Mouse (Mus musculus): ENCODE measurements around the gene Gmcl1.

Gene Gmcl1

GRCm38 (mm10) chr6:86732276-86733173 is 658 bp downstream of the Gmcl1 start:
- no peak for DNase-seq

- DNase-seq, result no peak
Observed at GRCm38 (mm10) chr6:86728711-86729110, 4.5 kb downstream of the Gmcl1 start.

DNA sequence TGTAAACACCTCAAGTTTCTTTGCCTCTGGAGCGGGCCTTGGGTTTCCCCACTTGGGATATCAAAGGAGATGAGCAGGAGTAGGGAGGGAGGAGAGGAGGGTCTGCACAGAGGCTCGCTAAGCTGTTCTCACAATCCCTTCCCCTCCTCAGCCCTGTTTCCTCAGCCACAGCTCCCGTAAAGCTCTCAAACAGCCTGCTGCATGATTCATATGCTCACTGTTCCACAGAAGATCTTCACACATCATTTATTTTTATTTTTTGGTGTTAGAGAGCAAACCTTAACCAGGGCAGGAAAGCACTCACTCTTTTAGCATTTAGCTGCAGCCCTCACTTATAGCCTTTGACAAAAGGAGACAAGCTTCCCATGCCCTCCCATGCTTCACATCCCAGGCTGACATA is 11.2 kb downstream of the Gmcl1 start:
- DNase-seq, result no peak

GRCm38 (mm10) chr6:86708072-86708774 is 25.0 kb downstream of the Gmcl1 start:
- no peak for DNase-seq

- DNase-seq, result no peak
Observed at GRCm38 (mm10) chr6:86702577-86702976, 30.6 kb downstream of the Gmcl1 start.

DNA sequence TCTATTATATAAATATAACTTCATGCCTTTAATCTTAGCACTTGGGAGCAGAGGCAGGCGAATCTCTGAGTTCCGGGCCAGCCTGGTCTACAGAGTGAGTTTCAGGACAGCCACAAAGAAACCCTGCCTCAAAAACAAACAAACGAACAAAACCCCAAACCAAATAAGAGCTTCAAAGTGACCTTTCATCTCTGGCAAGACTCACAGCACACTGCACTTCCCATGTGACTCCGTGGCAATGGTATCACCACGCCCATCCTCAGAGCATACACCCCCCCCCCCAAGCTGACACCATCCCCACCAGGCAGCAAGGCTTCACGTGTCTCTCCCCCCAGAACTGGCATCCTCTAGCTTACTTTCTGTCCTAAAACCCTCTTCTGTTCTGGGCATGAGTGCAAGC is 35.3 kb downstream of the Gmcl1 start:
- no peak for DNase-seq

DNA sequence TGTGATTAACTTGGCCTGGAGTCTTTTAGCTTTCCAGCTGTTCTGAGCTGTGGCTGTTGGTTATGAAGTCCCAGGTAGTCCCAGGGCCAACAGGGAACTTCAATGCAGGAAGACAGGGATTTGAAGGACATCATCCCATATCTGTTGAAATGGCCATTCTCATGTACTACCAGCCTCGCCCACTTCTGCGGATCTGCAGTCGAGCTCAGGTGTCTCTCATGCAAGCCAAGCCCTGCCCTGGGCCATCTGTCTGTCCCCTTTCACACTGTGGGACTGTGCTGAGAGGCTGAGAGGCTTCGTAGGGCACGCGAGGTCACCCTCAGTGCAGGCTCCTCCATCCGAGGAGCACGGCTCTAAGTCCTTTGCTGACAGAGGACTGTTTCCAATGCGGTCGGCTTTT is 37.0 kb downstream of the Gmcl1 start:
- DNase-seq, result no peak

DNA sequence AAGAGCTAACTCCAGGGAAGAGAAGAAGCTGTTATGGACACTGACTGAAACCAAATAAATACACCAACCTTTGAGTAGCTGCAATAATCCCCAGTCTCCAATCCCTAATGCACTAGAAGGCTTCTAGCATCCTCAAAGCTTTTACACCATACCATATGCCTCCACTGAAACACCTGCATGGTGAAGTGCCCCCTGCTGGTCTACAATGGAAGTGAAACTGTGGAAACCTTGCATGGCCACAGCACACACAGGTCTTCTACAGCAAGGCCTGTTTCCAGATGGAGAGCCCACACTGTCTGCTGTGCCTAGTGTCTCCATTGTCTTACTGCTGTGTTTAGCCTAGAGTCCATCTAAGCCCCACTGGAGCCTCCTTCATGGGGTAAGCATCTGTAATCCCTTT is 38.7 kb downstream of the Gmcl1 start:
- peak; percentile 65 for DNase-seq

DNA sequence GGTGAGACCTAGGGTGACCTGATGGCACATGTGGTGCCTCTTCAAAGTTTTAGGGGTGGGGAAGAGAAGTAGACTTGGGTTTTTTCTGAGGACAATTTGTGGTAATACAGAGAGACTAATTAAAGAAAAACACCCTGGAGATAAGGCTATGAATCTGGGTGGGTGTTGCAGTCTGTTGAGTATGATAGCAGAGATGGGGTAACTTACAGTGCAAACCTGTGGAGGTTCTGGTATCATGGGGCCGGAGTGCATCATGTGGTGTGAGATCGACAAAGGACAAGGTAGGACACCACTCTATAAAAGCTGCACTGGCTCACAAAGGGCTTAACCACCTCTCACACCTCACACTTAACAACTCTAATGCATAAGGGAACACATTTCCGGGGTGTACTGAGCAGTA is 43.5 kb downstream of the Gmcl1 start:
- no peak for DNase-seq

- DNase-seq, result no peak
Observed at GRCm38 (mm10) chr6:86686971-86687370, 46.2 kb downstream of the Gmcl1 start.

DNA sequence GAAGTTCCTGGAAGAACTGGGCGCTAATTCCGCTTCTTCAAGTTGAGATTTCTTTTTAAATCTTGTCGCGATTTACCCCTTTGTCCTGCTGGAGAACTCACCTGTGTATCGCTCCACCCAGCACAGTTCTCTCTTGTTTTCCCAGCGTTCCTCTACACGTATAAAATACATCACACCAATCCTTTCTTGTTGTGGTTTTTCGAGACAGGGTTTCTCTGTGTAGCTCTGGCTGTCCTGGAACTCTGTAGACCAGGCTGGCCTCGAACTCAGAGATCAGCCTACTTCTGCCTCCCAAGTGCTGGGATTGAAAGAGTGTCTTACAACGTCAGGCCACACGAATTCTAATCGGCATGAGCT is 48.5 kb downstream of the Gmcl1 start:
- no peak for DNase-seq

DNA sequence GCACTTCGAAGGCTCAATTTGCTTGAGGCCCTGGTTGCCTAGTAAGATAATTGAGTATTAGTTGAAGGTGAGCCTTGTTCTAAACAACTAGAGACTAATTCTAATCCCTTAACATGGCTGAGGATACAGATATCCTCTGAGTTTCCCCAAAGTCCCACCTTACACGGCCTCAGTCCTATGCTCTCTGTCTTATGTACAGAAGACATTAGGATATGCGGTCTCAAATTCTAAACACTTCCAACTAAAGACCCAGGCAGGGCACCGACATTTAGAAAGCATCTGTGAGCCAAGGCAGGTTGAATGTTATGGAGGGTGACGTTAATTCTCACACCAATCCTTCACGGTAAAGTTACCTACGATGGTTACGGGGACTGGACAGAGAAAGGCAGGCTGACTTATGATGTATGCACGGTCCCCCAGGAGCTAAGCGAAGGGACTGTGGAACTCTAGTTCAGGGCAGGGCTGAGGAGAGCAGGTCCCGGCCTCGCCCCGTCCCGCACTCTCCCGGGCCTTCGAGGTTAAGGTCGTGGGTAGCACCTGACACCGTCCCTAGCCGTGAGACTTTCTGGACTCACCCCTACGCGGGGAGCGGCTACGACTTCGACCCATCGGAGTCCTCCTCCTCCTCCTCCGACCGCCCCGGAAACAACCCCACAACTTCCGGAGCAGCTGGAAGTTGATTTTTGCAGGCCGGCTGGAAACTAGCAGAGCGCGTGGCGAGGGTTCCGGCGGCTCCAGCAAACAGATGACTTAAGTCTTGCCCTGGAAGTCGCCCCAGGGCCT is 49.1 kb downstream of the Gmcl1 start, which contains the start of gene Snrnp27:
TSS of gene Snrnp27 (minus strand) at position 651 of the 783 bp plus-strand sequence.
- peak; percentile 91 for DNase-seq

DNA sequence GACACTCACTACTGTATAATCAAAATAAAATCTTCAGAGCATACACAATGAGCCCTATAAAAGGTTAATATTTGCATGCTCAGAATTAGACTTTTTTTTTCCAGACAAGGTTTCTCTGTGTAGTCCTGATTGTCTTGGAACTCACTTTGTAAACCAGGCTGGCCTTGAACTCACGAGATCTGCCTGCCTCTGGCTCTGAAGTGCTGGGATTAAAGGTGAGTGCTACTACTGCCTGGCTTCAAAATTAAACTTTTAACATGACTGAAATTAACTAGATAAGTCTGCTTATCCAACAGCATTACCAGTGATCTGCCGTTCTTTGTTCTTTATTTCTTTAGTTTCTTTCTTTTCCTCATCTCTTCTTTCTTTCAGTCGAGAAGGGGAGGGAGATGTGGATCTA is 51.9 kb downstream of the Gmcl1 start:
- DNase-seq, result no peak

DNA sequence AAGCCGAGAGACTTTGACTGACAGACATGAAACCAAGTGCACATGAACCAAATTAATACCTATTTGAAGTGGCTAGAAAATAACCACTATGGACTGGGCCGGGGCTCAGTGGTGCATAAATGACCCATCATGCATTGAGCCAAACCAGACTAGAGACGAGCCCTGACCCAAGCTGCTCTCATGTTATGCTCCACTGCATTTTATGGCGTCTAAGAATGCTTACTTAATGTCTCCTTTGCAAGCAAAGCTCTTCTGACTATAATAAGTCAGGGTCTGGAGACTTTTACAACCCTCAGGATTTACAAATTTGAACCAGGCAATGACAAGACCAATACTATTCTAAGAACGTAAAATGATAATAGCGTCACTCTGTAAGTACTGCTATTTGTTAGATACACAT is 54.8 kb downstream of the Gmcl1 start:
- no peak for DNase-seq

DNA sequence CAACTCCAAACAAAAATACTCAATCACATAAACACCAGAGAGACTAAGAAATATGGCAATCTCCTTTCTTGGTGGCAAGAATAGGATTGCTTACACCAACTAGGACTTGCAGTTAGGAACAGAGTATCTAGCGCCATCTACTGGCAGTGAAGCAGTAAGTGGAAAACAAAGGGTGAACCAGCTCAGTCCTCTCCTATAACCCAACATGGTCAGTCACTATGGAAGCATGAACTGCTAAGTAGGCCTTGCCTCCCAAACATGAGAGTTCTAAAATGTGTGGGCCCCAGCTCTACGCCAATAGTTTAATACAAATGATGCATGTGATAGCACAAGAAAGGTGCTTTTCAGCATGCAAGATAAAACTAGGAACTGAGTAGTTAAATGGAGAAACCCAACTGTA is 62.3 kb downstream of the Gmcl1 start:
- DNase-seq, result peak; percentile 68

DNA sequence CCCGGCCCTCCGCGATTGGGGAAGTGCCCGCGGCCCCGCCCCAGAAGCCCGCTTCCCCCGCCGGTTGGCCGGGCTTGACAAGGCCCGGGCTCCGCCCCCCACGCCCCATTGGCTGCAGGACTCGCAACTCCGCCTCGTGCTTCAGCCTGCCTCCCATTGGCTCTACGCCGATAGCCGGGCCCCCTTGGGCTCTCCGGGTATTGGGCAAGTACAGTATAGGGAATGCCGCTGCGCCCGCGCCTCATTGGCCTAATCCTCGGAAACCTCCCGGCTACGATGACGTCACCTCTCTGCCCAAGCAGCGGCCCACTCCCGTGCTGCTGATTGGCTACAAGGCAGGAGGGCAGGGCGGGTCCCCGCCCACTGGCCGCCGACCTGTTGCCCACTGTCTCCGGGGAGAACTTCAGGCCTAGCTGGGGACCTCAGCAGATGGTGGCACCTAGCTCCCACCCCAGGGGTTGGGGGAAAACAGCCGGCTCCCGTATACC is 63.9 kb downstream of the Gmcl1 start:
- DNase-seq, result peak; percentile 100

- no peak for DNase-seq
Observed at GRCm38 (mm10) chr6:86668580-86669239, 64.5 kb downstream of the Gmcl1 start, which contains the start of gene Mxd1. Gene Mxd1 (minus strand): TSS chr6:86669161.

GRCm38 (mm10) chr6:86667061-86667460 is 66.1 kb downstream of the Gmcl1 start:
- no peak for DNase-seq

DNA sequence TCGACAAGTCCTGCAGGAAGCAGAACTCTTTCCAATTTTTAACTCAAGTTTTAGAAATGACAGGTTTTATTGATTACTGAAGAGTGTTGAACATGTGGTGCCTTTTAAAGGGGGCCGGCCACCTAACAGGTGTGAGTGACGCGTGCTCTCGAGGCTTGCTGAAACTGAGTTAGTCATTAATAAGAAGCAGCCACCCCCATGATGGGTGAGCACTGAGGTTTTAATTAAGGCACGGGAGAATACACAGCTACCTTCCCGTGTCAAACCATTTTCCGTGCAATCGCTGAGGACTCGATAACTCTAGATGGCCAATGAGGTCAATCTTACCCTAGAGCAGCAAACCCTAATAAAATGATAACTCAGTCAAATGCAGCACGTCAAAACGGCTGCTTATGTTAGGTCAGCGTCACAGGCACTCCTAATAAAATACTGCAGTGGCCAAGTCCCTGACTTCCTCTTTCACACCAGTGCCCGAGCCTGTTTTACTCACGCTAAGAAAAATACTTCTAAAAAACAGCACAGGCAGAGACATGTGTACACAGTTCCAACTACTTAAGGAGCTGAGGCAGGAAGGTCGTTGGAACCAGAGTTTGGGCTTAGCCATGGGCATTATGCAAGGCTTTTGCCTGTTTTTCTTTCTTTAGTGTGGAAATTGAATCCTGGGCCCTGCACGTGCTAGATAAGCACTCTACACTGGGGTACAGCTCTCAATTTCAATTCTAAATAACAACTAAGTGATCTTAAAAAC is 67.4 kb downstream of the Gmcl1 start:
- DNase-seq, result no peak

GRCm38 (mm10) chr6:86665076-86665475 is 68.1 kb downstream of the Gmcl1 start:
- DNase-seq, result no peak

- DNase-seq, result no peak
Observed at GRCm38 (mm10) chr6:86660161-86660877, 72.9 kb downstream of the Gmcl1 start.
